Mouse (Mus musculus) brain, embryonic 14.5 days (tissue): ENCODE measurements around the gene Samd1.

ENCODE experiments used
- CTCF ChIP-seq: fragments of 200-500 bp; IDR thresholded peaks from 2 replicates; pipeline ENCODE4 v1.5.1; 2012; ENCODE audit warnings: inconsistent platforms, mild to moderate bottlenecking, moderate library complexity, borderline replicate concordance; ENCODE audit not compliant: insufficient read depth, insufficient read length; ENCODE audit errors: extremely low read depth
- POLR2A ChIP-seq: fragments of 200-500 bp; IDR thresholded peaks from 2 replicates; pipeline ENCODE4 v1.6.1; 2012; ENCODE audit warnings: mild to moderate bottlenecking, inconsistent platforms, borderline replicate concordance; ENCODE audit not compliant: poor library complexity, insufficient read depth, insufficient read length, severe bottlenecking; ENCODE audit errors: extremely low read depth

- TF ChIP-seq POLR2A (no peak), CTCF (peak; percentile 86)
Measured at GRCm38 (mm10) chr8:84039050-84039449, 41.6 kb downstream of the Samd1 start.
